Mouse (Mus musculus): ENCODE data around the gene Tpst1. TPM values are rescaled to one million over a fixed set of nuclear protein-coding genes. Genes with fewer than 3 reads are reported as not detected.

The Tpst1 gene
- total RNA-seq, 2 experiments from 2014 or later = 6.9 to 8.3 TPM

- peak; percentile 37 to 49 for DNase-seq
Observed at GRCm38 (mm10) chr5:130052510-130052909, 20.6 kb upstream of the Tpst1 start.

GRCm38 (mm10) chr5:130052955-130053354 is 20.2 kb upstream of the Tpst1 start:
- no peak for DNase-seq

DNA sequence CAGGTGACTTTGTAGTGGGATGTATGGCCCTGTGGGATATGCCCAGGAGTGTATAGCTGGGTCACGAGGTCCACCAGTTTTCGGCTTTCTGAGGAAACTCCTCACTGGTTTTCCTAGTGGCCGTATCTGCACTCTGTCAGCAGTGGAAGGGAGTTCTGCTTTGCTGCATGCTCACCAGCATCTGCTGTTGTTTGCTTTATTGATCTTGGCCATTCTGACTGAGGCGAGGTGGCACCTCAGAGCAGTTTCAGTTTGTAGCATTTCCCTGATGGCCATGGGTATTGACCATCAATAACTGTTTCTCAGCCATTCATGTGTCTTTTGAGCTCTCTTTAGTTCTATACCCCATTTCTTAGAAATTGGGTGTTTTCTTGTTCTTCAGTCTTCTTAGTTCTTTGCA is 17.4 kb upstream of the Tpst1 start:
- DNase-seq = no peak

DNA sequence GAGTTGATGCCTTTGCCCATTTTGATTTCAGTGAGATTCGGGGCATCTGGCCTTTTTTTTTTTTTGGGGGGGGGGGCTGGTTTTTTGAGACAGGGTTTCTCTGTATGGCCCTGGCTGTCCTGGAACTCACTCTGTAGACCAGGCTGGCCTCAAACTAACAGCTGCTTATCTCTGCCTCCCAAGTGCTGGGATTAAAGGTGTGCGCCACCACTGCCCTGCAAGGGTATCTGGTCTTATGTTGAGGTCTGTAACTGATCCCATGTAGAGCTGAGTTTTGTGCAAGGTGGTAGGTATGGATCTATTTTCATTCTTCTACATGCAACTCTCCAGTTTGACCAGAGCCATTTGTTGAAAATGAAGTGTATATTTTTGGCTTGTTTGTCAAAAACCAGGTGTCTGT is 16.8 kb upstream of the Tpst1 start:
- DNase-seq = no peak

GRCm38 (mm10) chr5:130059413-130060328 is 13.5 kb upstream of the Tpst1 start:
- peak; percentile 63 to 74 for DNase-seq

DNA sequence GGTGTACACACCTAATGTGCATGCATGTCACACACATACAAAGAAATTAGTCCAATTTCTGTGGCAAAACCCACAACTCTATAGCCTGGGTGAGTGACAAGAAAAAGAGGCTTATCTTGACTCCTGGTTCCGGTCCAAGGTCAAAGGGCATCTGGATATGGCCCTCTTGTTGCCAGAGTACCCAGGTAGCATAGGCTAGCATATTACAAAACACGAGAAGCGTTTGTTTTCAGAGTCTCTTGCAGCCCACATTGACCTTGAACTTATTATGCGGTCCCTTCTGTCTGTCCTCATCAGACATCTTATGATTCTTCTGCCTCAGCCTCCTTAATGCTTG is 12.8 kb upstream of the Tpst1 start:
- no peak for DNase-seq

DNA sequence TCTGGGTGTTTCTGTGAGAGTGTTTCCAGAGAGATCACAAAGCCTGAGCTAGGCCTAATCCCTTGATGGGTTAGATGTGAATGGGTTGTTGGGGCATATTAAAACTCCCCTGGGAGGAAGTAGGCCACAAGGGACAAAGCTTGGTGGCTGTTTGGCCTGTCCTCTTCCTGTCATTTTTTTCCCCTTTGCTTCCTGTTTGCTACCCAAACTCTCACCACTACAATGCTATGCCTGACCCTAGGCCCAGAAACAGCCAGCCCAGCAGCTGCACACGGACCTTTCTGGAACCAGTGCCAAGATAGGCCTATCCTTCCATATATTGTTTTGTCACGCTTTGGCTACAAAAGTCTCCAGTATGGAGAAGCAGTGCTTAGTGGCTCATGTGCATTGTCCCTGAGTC is 11.0 kb upstream of the Tpst1 start:
- DNase-seq = peak; percentile 37 to 75

- DNase-seq = no peak
Observed at GRCm38 (mm10) chr5:130063760-130064159, 9.4 kb upstream of the Tpst1 start.

DNA sequence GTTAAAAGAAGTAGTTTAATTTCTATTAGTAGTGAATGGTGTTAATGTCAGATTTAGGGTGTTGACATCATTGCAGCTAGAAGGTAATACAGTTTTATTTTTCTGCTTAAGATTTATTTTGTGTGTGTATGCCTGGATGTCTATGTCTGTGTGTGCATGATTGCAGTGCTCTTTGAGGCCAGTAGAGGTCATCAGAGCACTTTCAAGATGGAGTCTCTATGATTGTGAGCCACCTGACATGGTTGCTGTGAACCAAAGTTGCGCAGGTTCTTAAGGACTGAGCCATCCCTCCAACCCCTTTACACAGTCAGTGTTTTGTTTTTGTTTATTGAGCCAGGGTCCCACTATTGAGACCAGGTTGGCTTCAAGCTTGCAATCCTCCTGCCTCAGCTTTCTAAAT is 7.5 kb upstream of the Tpst1 start:
- DNase-seq = no peak

DNA sequence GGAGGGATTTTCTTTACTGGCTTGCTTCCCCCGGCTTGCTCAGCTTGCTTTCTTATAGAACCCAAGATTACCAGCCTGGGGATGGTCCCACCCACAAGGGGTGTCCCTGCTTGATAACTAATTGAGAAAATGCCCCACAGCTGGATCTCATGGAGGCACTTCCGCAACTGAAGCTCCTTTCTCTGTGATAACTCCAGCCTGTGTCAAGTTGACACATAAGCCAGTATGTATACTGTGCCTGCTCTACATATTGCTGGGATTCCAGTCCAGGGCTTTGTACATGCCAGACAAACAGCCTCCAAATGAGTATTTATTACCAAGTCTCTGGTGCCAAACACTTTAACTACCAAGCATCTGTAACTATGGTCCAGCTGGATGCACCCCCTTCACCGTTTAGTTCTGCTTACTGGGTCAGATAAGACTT is 5.3 kb upstream of the Tpst1 start:
- no peak for DNase-seq

- DNase-seq = no peak
Observed at GRCm38 (mm10) chr5:130074491-130074890, 1.4 kb downstream of the Tpst1 start.

DNA sequence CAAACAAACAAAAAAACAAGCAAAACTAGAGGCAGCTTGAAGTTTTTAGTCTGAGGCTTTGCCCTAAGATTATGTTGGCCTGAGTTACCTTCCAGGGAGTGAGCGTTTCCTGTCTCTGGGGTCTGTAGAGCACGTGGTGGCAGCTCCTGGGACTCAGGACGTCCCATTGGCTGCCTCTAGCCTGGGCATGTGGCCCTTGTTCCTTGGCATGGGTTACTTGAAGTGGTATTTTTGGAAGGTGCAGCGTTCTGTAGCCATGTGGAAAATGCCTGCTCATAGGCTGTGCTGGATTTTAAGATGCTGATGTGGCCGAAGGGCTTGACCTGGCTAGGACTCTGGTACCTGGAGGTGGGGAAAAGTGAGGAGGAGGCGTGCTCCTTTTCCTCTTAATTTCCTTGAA is 3.3 kb downstream of the Tpst1 start:
- DNase-seq = peak; percentile 34 to 65

GRCm38 (mm10) chr5:130078096-130078833 is 5.1 kb downstream of the Tpst1 start:
- peak in 1 of 2 experiments; percentile 28 for DNase-seq

DNA sequence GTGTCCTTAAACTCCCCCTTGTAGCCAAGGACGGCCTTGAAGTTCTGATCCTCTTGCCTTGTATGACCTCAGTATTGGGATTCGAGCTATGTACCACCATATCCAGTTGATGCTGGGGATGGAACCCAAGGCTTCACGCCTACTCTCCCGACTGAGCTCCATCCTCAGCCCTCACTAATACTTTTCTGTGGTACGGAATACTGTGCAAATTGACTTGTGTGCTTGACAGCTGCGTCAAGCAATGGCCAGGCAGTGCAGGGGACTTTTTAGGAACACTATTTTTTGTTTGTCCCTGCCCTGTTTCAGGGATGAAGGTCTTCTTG is 5.7 kb downstream of the Tpst1 start:
- no peak for DNase-seq

GRCm38 (mm10) chr5:130079202-130080050 is 6.3 kb downstream of the Tpst1 start:
- peak; percentile 96 to 98 for DNase-seq

DNA sequence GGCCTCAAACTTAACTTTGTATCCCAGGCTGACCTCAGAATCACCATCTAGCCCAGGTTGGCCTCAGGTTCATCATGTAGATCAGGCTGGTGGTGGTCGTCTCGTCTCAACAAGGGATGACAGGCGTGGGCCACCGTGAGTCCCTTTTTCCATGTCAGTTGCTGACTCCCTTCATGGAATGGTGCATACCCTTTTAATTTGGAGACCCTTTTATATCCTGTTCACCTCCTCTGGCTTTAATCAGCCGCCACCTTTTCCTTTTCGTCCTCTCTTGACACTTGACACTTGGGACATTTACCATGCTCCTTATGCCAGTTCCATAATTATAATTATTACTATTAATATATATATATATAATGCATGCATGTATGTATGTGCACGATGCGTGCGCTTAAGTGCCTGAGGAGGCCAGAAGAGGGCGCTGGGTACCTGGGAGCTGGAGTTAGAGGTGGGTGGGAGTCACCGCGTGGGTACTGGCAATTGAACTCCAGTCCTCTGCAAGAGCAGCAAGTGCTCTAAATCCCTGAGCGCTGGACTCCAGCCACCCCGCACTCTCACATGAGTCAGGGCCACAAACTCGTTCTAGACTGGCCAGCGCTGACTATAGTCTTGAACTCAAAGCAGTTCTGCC is 7.0 kb downstream of the Tpst1 start:
- no peak for DNase-seq

DNA sequence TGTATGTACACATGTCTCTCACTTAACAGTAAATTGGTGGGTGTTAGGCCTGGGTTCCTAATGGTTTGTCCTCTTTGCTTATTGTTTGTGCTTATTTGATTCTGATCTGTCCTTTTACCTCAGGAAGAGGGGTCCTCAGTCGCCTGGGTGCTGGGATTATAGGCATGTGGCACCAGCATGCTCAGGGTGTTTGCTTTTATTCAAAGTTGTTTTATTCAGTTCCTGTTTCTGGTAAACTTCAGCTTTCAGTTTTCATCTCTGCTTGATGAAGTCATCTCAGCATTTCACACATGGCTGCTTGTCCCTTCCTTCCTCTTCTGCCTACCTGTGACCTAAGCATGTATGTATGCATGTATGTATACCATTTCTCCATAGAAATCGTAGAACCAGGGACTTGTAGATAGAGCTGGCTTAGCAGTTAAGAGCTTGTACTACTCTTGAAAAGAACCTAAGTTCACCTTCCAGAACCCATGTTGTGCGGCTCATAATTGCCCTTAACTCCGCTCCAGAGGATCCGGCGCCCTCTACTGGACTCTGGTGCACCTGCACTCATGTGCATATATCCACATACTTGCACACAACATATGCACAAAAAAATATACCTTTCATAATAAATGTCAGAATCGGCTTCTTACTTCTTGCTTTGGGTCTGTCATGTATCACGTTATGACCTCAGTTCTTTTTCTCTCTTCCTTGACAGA is 8.2 kb downstream of the Tpst1 start:
- no peak for DNase-seq

- DNase-seq = no peak
Observed at GRCm38 (mm10) chr5:130082431-130082830, 9.3 kb downstream of the Tpst1 start.

- no peak for DNase-seq
Observed at GRCm38 (mm10) chr5:130084271-130084670, 11.1 kb downstream of the Tpst1 start.

DNA sequence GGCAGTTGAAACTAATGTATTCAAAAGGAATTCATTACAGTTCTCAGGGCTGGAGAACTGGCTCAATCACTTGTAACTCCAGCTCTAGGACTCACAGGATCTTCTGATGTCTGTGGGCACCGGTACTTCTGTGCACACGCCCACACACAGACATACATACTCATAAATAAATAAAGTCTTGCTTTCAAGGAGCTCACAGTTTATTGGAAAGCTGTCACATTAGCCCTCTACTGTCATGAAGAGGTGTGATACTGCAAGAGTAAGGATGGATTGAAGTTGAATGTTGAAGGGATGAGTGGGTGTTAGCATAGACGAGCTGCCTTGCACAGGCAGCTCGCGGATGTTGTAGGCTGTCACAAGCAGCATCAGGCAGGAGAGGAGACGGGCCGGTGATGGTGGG is 14.9 kb downstream of the Tpst1 start:
- DNase-seq = no peak

- DNase-seq = no peak
Observed at GRCm38 (mm10) chr5:130088612-130089011, 15.5 kb downstream of the Tpst1 start.

DNA sequence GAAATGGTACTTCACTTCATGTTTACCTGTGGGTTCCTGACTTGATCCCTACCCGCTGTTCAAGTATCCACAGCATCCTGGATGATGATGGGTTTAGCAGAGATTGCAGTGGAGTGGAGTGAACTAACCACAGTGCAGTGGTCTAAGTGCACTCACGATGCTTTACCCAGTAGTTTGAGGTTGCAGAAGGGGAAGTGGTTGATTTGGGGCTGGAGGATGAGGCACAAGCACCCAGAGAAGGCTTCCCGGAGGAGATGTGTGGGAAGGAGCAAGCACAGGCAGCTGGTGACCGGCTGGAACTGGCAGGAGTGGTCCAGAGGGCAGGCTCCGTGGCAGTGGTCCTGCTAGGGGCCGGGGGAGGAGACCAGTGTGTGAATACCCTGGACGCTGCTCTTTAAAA is 16.1 kb downstream of the Tpst1 start:
- DNase-seq = peak in 1 of 2 experiments; percentile 17
